In genomic region chr5:112382042-112382441, GRCm38 (mm10) we compare ENCODE assay signal across 14 mouse cellular contexts. TPM values are rescaled to one million over a fixed set of nuclear protein-coding genes. Genes with fewer than 3 reads are reported as not detected.
DNase-seq lines count a peak whose midpoint lies in the region; ATAC-seq and TF ChIP-seq lines count a peak whose summit lies in the region.
"Had no signal": no experiment of that assay in that cellular context is flagged by ENCODE, and none has a peak within 500 bp of the region (broad histone marks: within the 10 kb centered on the region; RNA-seq: fewer than 3 reads in every experiment).

No protein-coding gene starts in this region.

- no peak for DNase-seq in testis, postnatal 10 days (ENCODE audit: low spot score)
- no peak for DNase-seq in forebrain, postnatal 0 days
- DNase-seq in midbrain, embryonic 14.5 days = peak; percentile 44
- no peak for DNase-seq in frontal cortex, postnatal 36 days (ENCODE audit: low spot score in 2 of 2)
- no peak for DNase-seq in heart, adult 11 months
- DNase-seq in adrenal gland, postnatal 10 days = no peak
- DNase-seq: gastrocnemius, postnatal 14 days; lung, adult 2 months; right cerebral cortex, postnatal 4 days had no signal

- no peak overlapping the region; the same call in 1 of the 2 replicates for H3K9ac ChIP-seq in forebrain, postnatal 0 days
- H3K9ac ChIP-seq in midbrain, embryonic 14.5 days (replicated peaks; ENCODE audit: low read length) = no peak overlapping the region; the same call in 1 of the 2 replicates
- H3K9ac ChIP-seq: neural tube, embryonic 12.5 days had no signal

- ATAC-seq in forebrain, postnatal 0 days = peak; percentile 67
- no peak for ATAC-seq in midbrain, embryonic 14.5 days (ENCODE audit: low FRiP score, low TSS enrichment)

- H3K27ac ChIP-seq in testis, adult 2 months (ENCODE audit: control insufficient read depth, insufficient read depth, low read depth, low read length) = no peak overlapping the region; the same call in 1 of the 2 replicates
- H3K27ac ChIP-seq in forebrain, postnatal 0 days (ENCODE audit: low read depth, low read length) = peak overlapping the region; percentile 40; the same call in 1 of the 2 replicates
- peak overlapping the region; percentile 78 for H3K27ac ChIP-seq in midbrain, embryonic 14.5 days (replicated peaks; ENCODE audit: low read depth, low read length)
- H3K27ac ChIP-seq: neural tube, embryonic 12.5 days had no signal

- no peaks in the 10 kb centered on the region for H3K9me3 ChIP-seq in forebrain, postnatal 0 days (ENCODE audit: low read length)
- no peaks in the 10 kb centered on the region for H3K9me3 ChIP-seq in midbrain, embryonic 14.5 days (ENCODE audit: control insufficient read depth, low read length)
- H3K9me3 ChIP-seq: neural tube, embryonic 12.5 days had no signal

- no peak overlapping the region for H3K4me2 ChIP-seq in forebrain, postnatal 0 days (ENCODE audit: low read depth)
- H3K4me2 ChIP-seq in midbrain, embryonic 14.5 days (ENCODE audit: low read length) = no peak overlapping the region
- H3K4me2 ChIP-seq: neural tube, embryonic 12.5 days had no signal

- no peak for TF ChIP-seq POLR2A in testis, adult 2 months (IDR thresholded peaks at IDR 0.05; ENCODE audit: control insufficient read depth, low read depth, low read length)

- H3K27me3 ChIP-seq in testis, adult 2 months (ENCODE audit: control insufficient read depth, insufficient read depth, low read length) = no peaks in the 10 kb centered on the region
- H3K27me3 ChIP-seq in forebrain, postnatal 0 days (ENCODE audit: insufficient read depth, low read length) = no peaks in the 10 kb centered on the region
- no peaks in the 10 kb centered on the region for H3K27me3 ChIP-seq in midbrain, embryonic 14.5 days (ENCODE audit: control insufficient read depth, insufficient read depth, low read length)
- H3K27me3 ChIP-seq: neural tube, embryonic 12.5 days had no signal

- no peaks in the 10 kb centered on the region for H3K36me3 ChIP-seq in testis, adult 2 months (ENCODE audit: control insufficient read depth, insufficient read depth, low read length)
- H3K36me3 ChIP-seq in forebrain, postnatal 0 days (ENCODE audit: insufficient read depth) = peaks cover 44% of the 10 kb centered on the region
- peaks cover 49% of the 10 kb centered on the region for H3K36me3 ChIP-seq in midbrain, embryonic 14.5 days (ENCODE audit: control insufficient read depth, insufficient read depth, low read length)

- no peak overlapping the region for H3K4me3 ChIP-seq in testis, adult 2 months (ENCODE audit: control insufficient read depth, low read depth, low read length)
- no peak overlapping the region for H3K4me3 ChIP-seq in forebrain, postnatal 0 days (ENCODE audit: low read depth, low read length)
- H3K4me3 ChIP-seq in midbrain, embryonic 14.5 days (replicated peaks; ENCODE audit: low read depth, low read length) = no peak overlapping the region
- H3K4me3 ChIP-seq: erythroblast, embryonic 14.5 days; neural tube, embryonic 12.5 days had no signal

- H3K4me1 ChIP-seq in testis, adult 2 months (ENCODE audit: control insufficient read depth, insufficient read depth, low read length) = peaks cover 10% of the 10 kb centered on the region
- no peaks in the 10 kb centered on the region for H3K4me1 ChIP-seq in forebrain, postnatal 0 days (ENCODE audit: insufficient read depth)
- peaks cover 5% of the 10 kb centered on the region; the same call in 1 of the 2 replicates for H3K4me1 ChIP-seq in midbrain, embryonic 14.5 days (ENCODE audit: control insufficient read depth, insufficient read depth, low read length)
- H3K4me1 ChIP-seq: neural tube, embryonic 12.5 days had no signal

- 0 out of 2 replicates have a peak, but pooled peaks have one; percentile 0 for TF ChIP-seq CTCF in testis, adult 2 months (IDR thresholded peaks at IDR 0.05; ENCODE audit: control insufficient read depth, insufficient read depth, insufficient replicate concordance, low read depth, low read length)
- no peak for TF ChIP-seq CTCF in forebrain, postnatal 0 days (IDR thresholded peaks at IDR 0.05; ENCODE audit: low read depth)

- WGBS in forebrain, postnatal 0 days = 36% methylated on average over 6 of the region's 9 CpGs
- 57% methylated on average over 9 of the region's 9 CpGs for WGBS in midbrain, embryonic 14.5 days

RNA-seq across cellular contexts. Expression of gene Asphd2, which starts 12.6 kb away (rescaled TPM):
- 0.66 and 0.84 TPM in 2 replicates for polyA plus RNA-seq in testis, adult 2 months (2012; rRNA removed)
- 132 and 138 TPM in 2 replicates for total RNA-seq in forebrain, postnatal 0 days (2014; rRNA removed)
- 128 and 132 TPM in 2 replicates for polyA plus RNA-seq in forebrain, postnatal 0 days (2015; fragmentation: Nextera tagmentation; extraction: Ambion mirVana)
- polyA plus RNA-seq in midbrain, embryonic 14.5 days (2014; fragmentation: Nextera tagmentation; extraction: Ambion mirVana) = 91.5 and 103 TPM in 2 replicates
- 1 to 10 TPM; 3.4 to 4.8 TPM for total RNA-seq in adrenal gland, postnatal 10 days (2021)
- total RNA-seq: megakaryocyte progenitor cell, adult 5-6 weeks had no signal
- polyA plus RNA-seq: erythroblast, embryonic 14.5 days had no signal

RNA-seq across cellular contexts. Expression of gene Gm6583, which starts 26.2 kb away (rescaled TPM):
- polyA plus RNA-seq in testis, adult 2 months (2012; rRNA removed) = 3.2 and 3.3 TPM in 2 replicates
- not detected in 2 replicates for total RNA-seq in forebrain, postnatal 0 days (2014; rRNA removed)
- polyA plus RNA-seq in forebrain, postnatal 0 days (2015; fragmentation: Nextera tagmentation; extraction: Ambion mirVana) = not detected in 2 replicates
- polyA plus RNA-seq in midbrain, embryonic 14.5 days (2014; fragmentation: Nextera tagmentation; extraction: Ambion mirVana) = 0.12 and 0.26 TPM in 2 replicates
- under 1 TPM; 0.15 to 0.18 TPM for total RNA-seq in adrenal gland, postnatal 10 days (2021)
- total RNA-seq: gastrocnemius, postnatal 14 days; left cerebral cortex, adult 18-20 months; megakaryocyte progenitor cell, adult 5-6 weeks had no signal
- polyA plus RNA-seq: lung, adult 2 months had no signal

RNA-seq across cellular contexts. Expression of gene Hps4, which starts 39.2 kb away (rescaled TPM):
- polyA plus RNA-seq in testis, adult 2 months (2012; rRNA removed) = 64.6 and 73.8 TPM in 2 replicates
- total RNA-seq in forebrain, postnatal 0 days (2014; rRNA removed) = 24.6 and 25.4 TPM in 2 replicates
- polyA plus RNA-seq in forebrain, postnatal 0 days (2015; fragmentation: Nextera tagmentation; extraction: Ambion mirVana) = 23.7 and 26.5 TPM in 2 replicates
- polyA plus RNA-seq in midbrain, embryonic 14.5 days (2014; fragmentation: Nextera tagmentation; extraction: Ambion mirVana) = 42.0 and 47.4 TPM in 2 replicates
- 10 to 100 TPM; 25.7 to 29.6 TPM for total RNA-seq in adrenal gland, postnatal 10 days (2021)

RNA-seq across cellular contexts. Expression of gene Srrd, which starts 39.2 kb away (rescaled TPM):
- polyA plus RNA-seq in testis, adult 2 months (2012; rRNA removed) = 107 and 118 TPM in 2 replicates
- total RNA-seq in forebrain, postnatal 0 days (2014; rRNA removed) = 61.5 and 67.9 TPM in 2 replicates
- polyA plus RNA-seq in forebrain, postnatal 0 days (2015; fragmentation: Nextera tagmentation; extraction: Ambion mirVana) = 51.1 and 52.2 TPM in 2 replicates
- 52.4 and 68.6 TPM in 2 replicates for polyA plus RNA-seq in midbrain, embryonic 14.5 days (2014; fragmentation: Nextera tagmentation; extraction: Ambion mirVana)
- 10 to 100 TPM; 15.7 to 25.8 TPM for total RNA-seq in adrenal gland, postnatal 10 days (2021)

RNA-seq across cellular contexts. Expression of gene Tfip11, which starts 55.9 kb away (rescaled TPM):
- 31.6 and 33.1 TPM in 2 replicates for polyA plus RNA-seq in testis, adult 2 months (2012; rRNA removed)
- 15.6 and 20.8 TPM in 2 replicates for total RNA-seq in forebrain, postnatal 0 days (2014; rRNA removed)
- polyA plus RNA-seq in forebrain, postnatal 0 days (2015; fragmentation: Nextera tagmentation; extraction: Ambion mirVana) = 20.5 and 26.9 TPM in 2 replicates
- polyA plus RNA-seq in midbrain, embryonic 14.5 days (2014; fragmentation: Nextera tagmentation; extraction: Ambion mirVana) = 29.1 and 29.9 TPM in 2 replicates
- total RNA-seq in adrenal gland, postnatal 10 days (2021) = 10 to 100 TPM; 28.4 to 32.3 TPM

Comparison
In these comparisons a context has a peak if more than half of its experiments do, and no peak if none do; other contexts are left out.
1. RNA of gene Asphd2, which starts 12.6 kb away (polyA plus RNA-seq): 128 to 132 TPM in forebrain, postnatal 0 days and 91.5 to 103 TPM in midbrain, embryonic 14.5 days; 0.66 to 0.84 TPM in testis, adult 2 months; every median in the first group is over 10 times any median in the second.